Mouse (Mus musculus) layer of hippocampus, adult 9-11 months (tissue): ENCODE measurements around the gene Zc3h12a.

ENCODE experiments used
- DNase-seq: peaks from one replicate; pipeline ENCODE4 v3.0.0; 2022

Zc3h12a gene

DNA sequence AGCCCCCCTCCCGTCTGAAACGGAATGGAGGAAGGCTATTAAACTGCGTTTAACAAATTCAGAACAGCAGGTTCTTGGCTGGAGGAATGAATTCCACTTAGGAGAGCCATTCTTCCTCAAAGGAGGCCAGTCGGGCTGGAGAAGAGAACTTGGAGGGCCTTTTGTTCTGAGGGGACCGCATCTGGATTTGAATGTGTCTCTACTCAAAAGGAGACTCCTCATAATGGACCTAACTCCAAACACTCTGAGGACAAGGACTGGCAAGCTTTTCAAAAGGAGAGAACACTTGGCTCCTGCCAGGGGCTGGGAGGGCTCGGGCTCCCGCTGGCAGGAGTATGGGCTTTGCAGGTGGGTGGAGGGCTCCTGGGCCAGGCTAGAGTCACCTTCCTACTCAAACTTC, 17.0 kb upstream of the Zc3h12a start:
- no peak for DNase-seq

DNA sequence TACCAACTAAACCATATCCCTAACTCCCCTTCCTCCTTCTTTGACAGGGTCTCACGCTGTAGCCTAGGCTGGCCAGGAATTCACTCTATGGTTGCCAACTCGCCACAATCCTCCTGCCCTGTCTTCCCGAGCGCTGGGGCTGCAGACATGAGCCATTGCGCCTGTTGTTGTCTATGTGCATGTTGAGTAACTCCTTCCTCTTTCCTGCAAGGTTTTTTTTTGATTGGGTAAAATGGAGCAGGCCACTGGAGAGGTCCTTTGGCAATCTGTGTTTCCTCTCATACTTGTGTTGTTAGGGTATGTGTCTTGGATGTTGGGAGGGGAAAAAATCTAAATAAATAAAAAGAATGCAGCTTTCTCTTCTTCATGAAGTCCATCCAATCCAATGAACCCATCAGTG, 16.6 kb upstream of the Zc3h12a start:
- no peak for DNase-seq

DNA sequence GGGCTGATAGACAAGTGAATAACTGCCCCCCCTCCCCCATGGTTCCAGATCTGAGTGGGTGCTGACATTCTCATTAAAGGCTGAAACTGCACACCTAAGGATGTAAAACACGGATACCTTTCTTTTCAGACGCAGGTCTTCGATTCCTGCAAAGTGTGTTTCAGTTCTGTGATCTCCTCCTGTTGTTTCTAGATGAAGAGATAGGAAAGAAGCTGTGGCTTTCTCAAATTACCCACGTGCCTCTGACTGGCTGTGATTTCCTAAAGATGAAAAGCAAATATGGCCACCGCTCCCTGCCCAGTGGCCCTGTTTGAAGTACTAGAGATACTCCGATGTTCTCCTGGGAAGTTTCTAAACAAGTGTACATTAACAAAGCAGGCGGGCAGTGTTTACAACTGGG, 10.7 kb upstream of the Zc3h12a start:
- DNase-seq = no peak

DNA sequence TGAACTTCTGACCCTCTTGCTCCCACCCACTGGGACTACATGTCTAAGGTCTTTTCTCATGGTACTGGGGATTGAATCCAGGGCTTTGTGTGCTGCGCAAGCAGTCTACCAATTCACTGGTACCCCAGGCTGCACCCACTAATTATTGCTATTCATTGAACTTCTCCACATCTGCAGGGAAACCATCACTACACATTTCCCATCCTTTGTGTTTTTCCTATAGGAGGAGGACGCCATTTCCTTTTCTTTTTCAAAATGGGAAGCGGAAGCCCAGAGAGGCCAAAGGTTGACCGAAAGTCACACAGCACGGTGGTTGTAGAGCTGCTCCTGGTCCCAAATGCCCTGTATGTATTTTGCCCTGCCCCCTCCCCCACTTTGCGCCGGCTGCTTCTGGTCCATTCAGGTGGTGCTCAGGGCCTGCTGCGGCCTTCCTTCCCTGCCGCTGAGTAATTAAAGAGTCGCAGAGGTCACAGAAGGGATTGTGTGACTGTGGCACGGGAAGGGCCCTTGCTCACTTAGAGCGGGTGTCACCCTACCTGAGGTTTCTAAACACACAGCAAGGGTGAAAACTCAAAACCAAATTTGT, 8.8 kb upstream of the Zc3h12a start:
- DNase-seq = no peak

- DNase-seq = no peak
Measured at GRCm38 (mm10) chr4:125135076-125135855, 7.6 kb upstream of the Zc3h12a start.

DNA sequence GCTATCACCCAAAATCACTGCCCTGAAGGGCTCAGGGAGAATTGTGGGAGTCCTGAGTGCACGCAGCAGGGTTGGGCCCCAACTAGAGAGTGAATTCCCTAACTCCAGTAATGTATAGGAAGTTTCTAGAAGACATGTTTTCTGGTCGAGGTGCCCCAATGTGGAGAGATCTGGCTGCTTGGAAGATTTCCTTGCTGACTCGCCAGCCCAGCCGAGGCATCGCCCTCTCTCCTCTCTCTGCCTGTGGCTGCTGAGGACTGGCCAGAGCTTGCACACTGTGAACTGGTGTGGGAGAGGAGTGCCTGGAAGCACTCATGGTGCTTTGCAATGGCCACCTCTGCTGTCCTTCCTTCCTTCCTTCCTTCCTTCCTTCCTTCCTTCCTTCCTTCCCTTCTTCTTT, 7.0 kb upstream of the Zc3h12a start:
- no peak for DNase-seq

DNA sequence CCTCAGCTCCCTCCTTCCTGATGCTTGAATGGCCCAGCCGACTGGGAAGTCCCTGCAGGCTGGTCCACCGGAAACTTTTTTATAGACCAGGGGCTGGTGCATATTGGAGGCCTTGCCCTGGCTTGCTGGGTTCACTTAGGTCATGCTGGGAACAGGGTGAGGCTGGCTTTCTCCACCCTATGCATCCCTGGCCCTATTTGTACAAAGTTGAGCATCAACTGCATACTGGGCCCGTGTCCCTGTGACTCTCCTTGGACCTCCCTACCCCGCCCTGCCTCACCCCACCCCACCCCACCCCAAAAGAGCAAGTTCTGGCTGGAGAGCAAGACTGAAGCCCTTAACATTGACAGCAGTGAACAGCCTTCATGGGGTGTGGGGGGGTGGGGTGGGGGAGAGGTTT, 6.6 kb upstream of the Zc3h12a start:
- DNase-seq = no peak

DNA sequence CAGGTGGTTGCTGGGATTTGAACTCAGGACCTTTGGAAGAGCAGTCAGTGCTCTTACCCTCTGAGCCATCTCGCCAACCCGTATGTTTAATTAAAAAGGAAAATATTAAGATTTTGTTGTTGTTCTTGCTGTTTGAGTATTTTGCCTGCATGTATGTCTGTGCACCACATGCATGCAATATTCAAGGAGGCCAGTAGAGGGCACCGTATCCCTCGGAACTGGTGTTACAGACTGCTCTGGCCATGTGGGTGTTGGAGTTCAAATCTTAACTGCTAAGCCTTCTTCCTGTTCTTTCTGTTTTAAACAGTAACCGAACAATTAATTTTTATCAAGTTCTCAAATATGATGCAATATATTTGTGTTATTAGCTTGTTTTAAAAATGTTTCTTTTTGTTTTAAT, 4.8 kb upstream of the Zc3h12a start:
- no peak for DNase-seq

- no peak for DNase-seq
Measured at GRCm38 (mm10) chr4:125131493-125131892, 3.9 kb upstream of the Zc3h12a start.

GRCm38 (mm10) chr4:125126761-125127160, 879 bp downstream of the Zc3h12a start:
- DNase-seq = no peak

DNA sequence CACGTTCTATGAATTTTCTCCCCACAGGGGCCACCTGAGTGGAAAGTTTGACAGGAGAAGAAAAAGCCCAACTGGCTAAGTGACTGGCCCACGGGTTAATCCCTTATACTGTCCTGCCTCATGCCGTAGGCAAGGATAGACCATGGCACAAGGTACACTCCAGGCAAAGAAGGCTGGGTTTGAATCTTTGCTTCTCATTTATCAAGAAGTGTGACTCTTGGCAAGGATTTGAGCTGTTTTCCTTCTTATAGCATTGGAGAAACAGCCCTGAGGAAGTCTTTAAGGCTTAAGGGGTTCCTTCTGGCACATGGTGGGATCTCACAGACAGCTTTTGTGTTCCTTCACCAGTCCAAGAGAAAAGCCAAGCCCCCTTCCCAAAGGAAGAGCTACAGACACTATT, 1.5 kb downstream of the Zc3h12a start:
- no peak for DNase-seq

DNA sequence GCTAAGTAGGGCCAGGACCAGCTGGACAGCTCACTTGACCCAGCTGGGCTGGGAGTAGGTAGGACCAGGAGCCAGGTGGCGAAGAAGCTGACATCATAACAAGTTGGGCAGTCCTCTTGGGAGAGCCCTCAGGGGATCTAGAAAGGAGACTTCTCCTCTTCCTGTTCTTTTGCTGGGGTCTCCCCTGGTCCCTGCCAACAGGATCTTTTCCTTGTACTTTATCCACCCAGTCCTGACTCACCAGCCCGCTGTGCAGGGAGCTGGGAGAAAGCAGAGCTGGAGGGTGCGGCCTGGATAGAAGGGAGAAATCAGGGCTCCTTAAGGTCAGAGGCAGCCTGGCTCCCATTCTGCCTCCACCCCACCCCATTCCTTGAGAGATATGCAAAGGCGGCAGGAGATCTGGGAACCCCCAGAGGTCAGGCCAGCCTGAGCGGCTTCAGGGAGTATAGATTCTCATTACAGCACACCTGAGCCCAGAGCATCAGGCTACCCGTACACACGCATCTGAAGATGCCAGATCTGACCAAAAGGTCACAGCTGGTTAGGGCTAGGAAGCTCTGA, 2.2 kb downstream of the Zc3h12a start:
- no peak for DNase-seq

- no peak for DNase-seq
Measured at GRCm38 (mm10) chr4:125124424-125125209, 3.0 kb downstream of the Zc3h12a start.

DNA sequence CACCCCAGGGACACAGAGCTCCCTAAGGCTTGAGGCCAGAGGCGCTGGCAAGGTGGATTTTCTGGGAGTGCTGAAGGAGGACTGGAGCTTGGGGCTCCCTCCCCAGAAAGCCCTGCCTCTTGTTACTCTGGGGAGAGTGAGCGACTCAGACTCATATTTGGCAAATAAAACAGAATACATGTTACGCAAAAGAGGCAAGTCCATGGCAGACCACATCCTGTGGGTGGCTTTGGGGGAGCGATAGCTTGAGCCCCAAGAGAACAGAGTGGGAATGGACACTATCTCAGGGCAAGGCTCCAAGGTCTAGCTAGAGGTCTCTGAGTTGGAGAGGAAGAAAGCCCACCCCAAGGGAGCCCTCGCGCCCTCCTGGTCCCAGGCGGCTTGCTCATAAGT, 4.4 kb downstream of the Zc3h12a start:
- no peak for DNase-seq

DNA sequence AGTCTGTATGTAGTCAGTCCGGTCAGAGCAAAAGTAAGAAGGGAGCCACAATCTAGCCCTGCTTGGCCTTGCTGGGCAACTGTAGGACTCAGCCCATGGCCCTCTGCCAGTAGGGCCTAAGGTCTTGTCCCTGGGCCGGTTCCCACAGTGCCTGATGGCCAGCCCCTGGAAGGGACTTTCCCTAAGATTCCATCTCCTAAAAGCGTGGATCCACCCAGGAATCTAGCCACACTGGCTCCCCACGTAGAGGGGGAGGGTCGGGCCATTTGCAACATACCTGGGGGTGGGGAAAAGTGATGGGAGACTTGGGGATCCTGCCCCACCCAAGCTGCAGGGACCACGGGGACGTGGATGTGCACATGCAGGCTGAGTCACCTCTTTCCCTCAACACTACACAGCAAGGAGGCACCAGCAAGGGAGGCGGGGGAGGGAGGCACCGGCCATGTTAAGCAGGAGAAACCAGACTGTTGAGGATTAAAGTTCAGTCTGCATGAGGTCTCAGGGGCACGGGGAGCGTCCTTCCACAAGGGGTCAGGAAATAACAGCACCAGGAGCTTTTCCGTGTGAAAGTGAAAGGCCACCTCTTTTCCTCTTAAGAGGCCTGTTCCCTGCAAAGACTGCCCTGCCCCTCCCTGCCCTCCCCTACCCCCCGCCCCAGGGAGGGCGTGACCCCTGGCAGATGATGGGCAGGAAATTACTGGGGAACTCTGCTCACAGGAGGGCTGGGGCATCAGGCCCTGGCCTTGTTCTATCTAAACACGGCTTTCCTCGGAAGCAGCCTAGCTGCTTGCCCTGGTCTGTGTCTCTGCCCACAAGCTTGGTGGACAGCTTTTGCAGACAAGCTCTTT, 5.0 kb downstream of the Zc3h12a start:
- DNase-seq = no peak

- DNase-seq = no peak
Measured at GRCm38 (mm10) chr4:125119721-125120120, 7.9 kb downstream of the Zc3h12a start.

- no peak for DNase-seq
Measured at GRCm38 (mm10) chr4:125119070-125119469, 8.6 kb downstream of the Zc3h12a start.

DNA sequence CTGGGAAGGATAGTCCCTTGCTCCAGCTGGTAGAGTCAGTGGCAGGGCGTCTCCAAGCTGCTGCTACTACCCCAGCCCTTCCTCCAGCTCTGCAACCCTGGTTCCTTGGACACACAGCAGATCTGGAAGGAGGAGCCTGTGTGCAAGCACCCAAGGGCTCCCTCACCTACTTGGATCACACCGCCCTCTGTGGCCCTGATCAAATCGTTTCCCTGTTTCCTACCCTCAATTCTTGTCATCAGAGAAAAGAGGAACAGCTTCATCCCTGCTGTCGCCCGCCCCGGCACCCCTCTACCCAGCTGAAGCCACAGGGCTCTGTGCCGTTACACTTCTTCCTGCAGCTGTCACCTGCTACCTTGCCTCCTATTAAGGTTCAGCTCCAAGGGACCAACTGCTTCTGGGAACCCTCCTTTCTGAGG, 9.7 kb downstream of the Zc3h12a start:
- DNase-seq = no peak

DNA sequence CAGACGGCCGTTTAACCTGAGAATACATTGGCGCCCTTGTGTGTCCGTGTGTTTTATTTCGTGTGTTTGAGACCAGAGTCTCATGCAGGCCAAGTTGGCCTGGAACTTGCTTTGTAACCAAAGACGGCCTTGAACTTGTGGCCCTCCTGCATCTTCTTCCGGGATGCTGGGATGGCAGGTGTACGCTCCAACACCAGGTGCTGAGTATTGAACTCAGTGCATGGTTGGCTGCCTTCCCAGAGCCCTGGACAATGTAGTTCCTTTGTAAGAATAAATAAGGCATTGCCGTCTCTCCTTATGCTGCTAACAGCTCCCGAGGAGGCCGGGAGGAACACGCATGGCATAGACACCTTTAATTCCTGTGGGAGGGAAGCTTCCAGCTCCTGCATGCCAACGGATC, 10.7 kb downstream of the Zc3h12a start:
- DNase-seq = no peak

DNA sequence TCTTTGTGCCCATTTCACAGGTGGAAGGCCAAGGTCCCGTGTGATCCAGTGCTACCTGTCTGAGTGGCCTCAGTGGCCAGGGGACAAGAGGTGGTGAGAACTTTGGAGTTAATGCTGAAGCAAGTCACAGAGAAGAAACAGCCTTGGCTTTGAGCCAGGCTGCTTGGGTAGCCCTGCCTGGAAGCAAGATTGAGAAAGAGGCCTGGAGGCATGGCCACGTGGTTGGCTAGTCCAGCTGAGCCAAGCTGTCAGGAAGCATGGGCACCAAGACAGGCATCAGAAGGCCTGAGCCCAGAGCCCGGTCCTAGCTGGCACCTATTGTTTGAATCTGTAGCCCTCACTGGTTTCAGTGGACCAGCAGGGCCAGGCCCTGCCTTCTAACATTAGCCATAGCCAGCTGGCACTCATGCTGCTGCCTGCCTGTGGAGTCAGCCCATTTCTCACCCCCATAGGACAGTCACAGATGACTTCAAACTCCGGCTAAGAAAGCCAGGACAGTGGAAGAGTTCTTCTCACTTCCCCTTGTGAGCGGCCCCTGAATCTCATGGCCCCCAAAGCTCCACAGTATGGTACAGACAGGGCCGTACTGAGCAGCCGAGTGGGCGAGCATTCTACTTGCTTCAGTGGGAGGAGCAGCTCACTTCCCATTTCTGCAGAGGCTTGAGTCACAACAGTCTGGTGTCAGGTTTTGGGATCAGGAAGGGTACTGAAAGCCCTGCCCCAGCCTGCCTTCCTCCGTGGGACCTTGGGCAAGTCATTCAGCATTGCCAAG, 11.4 kb downstream of the Zc3h12a start:
- DNase-seq = peak; percentile 93

GRCm38 (mm10) chr4:125115710-125116089, 11.9 kb downstream of the Zc3h12a start:
- DNase-seq = no peak

GRCm38 (mm10) chr4:125115081-125115480, 12.6 kb downstream of the Zc3h12a start:
- no peak for DNase-seq
